Mouse (Mus musculus): Measurements from ENCODE around the gene Ctnnbl1.

DNA sequence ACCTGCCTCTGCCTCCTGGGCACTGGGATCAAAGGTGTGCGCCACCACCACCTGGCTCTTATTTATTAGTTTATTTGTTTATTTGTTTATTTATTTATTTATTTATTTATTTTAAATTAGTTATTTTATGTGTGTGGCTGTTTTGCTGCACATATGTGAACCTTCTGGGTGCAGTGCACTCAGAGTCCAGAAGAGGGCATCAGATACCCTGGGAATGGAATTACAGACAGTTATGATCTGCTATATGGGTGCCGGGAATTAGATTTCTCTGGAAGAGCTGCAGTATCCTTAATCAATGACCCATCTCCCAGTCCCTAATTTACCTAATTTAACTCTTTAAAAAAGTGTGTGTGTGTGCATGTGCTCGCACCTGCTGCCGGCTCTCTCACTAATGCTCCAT, 8.5 kb downstream of the Ctnnbl1 start:
- TF ChIP-seq CTCF (IDR thresholded peaks at IDR 0.05; ENCODE audit: insufficient read depth, low read length): no peak
- no peak for TF ChIP-seq POLR2A (IDR thresholded peaks at IDR 0.05; ENCODE audit: borderline replicate concordance, extremely low read depth, low read depth, low read length)

All from lung, adult 2 months (tissue).